Mouse (Mus musculus): ENCODE measurements around the gene Fgfr2. TPM values are rescaled to one million over a fixed set of nuclear protein-coding genes. Genes with fewer than 3 reads are reported as not detected.

Fgfr2 gene
- polyA plus RNA-seq, 1 experiment = 0.17 TPM

DNA sequence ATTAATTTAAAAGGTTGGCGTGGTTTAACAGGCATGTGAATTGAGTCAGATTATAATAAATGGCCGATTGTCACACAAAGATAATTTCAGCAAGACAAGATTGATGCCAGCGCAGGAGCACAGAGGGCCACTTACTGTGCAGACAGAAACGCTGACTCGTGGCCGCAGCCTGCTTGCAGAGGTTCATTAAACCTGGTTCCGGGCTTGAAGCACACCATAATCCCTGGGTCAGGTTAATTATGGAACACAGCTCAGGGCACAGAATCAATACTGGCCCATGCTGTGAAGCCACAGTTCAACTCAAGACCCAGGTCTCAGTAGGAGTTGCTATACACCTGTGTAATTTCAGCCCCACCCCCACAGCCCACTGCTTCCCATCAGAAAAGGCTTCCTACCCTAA lies 1066.6 kb downstream of the Fgfr2 start:
- Histone ChIP-seq H3K4me3 (no peak overlapping the region), H3K79me2 (ENCODE audit: control insufficient read depth, insufficient read depth) (no peaks in the 10 kb centered on the region), H3K36me3 (ENCODE audit: control insufficient read depth, insufficient read depth) (no peaks in the 10 kb centered on the region), H3K4me2 (ENCODE audit: low read depth) (no peak overlapping the region), H3K27me3 (ENCODE audit: control insufficient read depth, insufficient read depth, insufficient read length) (no peaks in the 10 kb centered on the region), H3ac (ENCODE audit: control insufficient read depth, insufficient read length) (no peak overlapping the region)
- TF ChIP-seq SRF (IDR thresholded peaks at IDR 0.05; ENCODE audit: control insufficient read depth, insufficient read length, low read depth) = no peak
- no peak for TF ChIP-seq TCF3 (IDR thresholded peaks at IDR 0.05; ENCODE audit: insufficient read length, low read depth)
- no peak for TF ChIP-seq REST (IDR thresholded peaks at IDR 0.05; ENCODE audit: insufficient read depth, insufficient read length)
- no peak for TF ChIP-seq POLR2A (IDR thresholded peaks at IDR 0.05; ENCODE audit: insufficient read length, low read depth)
- no peak for TF ChIP-seq E2F4 (IDR thresholded peaks at IDR 0.05; ENCODE audit: insufficient read depth)
- TF ChIP-seq MAX (IDR thresholded peaks at IDR 0.05; ENCODE audit: low read depth) = no peak

- no peak overlapping the region for H3K4me3 ChIP-seq
- H3K4me2 ChIP-seq (ENCODE audit: low read depth) = no peak overlapping the region
- no peak overlapping the region for H3ac ChIP-seq (ENCODE audit: control insufficient read depth, insufficient read length)
- no peaks in the 10 kb centered on the region for H3K36me3 ChIP-seq (ENCODE audit: control insufficient read depth, insufficient read depth)
- H3K27me3 ChIP-seq (ENCODE audit: control insufficient read depth, insufficient read depth, insufficient read length) = no peaks in the 10 kb centered on the region
- H3K79me2 ChIP-seq (ENCODE audit: control insufficient read depth, insufficient read depth) = no peaks in the 10 kb centered on the region
- no peak for TF ChIP-seq MYOD1 (IDR thresholded peaks at IDR 0.05; ENCODE audit: control insufficient read depth in 1 of 3, insufficient read length in 2 of 3, low read depth in 2 of 3)
Measured at GRCm38 (mm10) chr7:132046662-132047061, 1076.5 kb downstream of the Fgfr2 start.

- no peaks in the 10 kb centered on the region for H3K79me2 ChIP-seq (ENCODE audit: control insufficient read depth, insufficient read depth)
- no peak for TF ChIP-seq MYOD1 (IDR thresholded peaks at IDR 0.05; ENCODE audit: control insufficient read depth in 1 of 3, insufficient read length in 2 of 3, low read depth in 2 of 3)
- TF ChIP-seq USF1 (IDR thresholded peaks at IDR 0.05; ENCODE audit: low read depth) = no peak
- no peak overlapping the region for H3K4me3 ChIP-seq
- H3K4me2 ChIP-seq (ENCODE audit: low read depth) = no peak overlapping the region
- H3ac ChIP-seq (ENCODE audit: control insufficient read depth, insufficient read length) = no peak overlapping the region
- no peaks in the 10 kb centered on the region for H3K27me3 ChIP-seq (ENCODE audit: control insufficient read depth, insufficient read depth, insufficient read length)
- H3K36me3 ChIP-seq (ENCODE audit: control insufficient read depth, insufficient read depth) = no peaks in the 10 kb centered on the region
Measured at GRCm38 (mm10) chr7:132031940-132032531, 1091.1 kb downstream of the Fgfr2 start.

DNA sequence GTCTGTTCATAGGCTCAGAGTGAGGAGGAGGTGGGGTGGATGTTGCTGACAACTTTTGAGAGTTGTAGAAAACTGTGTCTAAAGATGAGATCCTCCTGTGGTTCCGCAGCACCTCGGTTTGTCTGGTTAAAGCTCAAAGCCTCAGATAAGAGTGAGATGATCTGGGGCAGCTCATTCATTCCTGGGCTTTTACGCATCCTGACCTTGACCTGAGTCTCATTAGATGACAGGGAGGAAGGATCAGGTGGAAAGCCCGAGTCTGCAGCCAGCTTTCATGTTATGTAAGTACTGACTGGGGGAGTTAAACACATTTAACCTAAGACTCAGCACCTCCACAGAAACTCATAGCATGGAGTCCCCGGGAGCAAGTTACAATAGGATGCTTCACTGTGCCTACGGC lies 1096.5 kb downstream of the Fgfr2 start:
- H3K4me3 ChIP-seq = no peak overlapping the region
- no peak overlapping the region for H3K4me2 ChIP-seq (ENCODE audit: low read depth)
- no peaks in the 10 kb centered on the region for H3K79me2 ChIP-seq (ENCODE audit: control insufficient read depth, insufficient read depth)
- no peak overlapping the region for H3ac ChIP-seq (ENCODE audit: control insufficient read depth, insufficient read length)
- TF ChIP-seq REST (IDR thresholded peaks at IDR 0.05; ENCODE audit: insufficient read depth, insufficient read length) (no peak), TCF12 (IDR thresholded peaks at IDR 0.05; ENCODE audit: insufficient read depth, poor library complexity, severe bottlenecking) (no peak), E2F4 (IDR thresholded peaks at IDR 0.05; ENCODE audit: insufficient read depth) (no peak), CEBPB (IDR thresholded peaks at IDR 0.05; ENCODE audit: insufficient read depth, poor library complexity, severe bottlenecking) (no peak), MAX (IDR thresholded peaks at IDR 0.05; ENCODE audit: low read depth) (no peak), MYOD1 (IDR thresholded peaks at IDR 0.05; ENCODE audit: control insufficient read depth in 1 of 3, insufficient read length in 2 of 3, low read depth in 2 of 3) (no peak), MYOG (IDR thresholded peaks at IDR 0.05; ENCODE audit: control insufficient read depth in 1 of 3, insufficient read depth in 1 of 3, insufficient read length in 2 of 3, low read depth in 2 of 3) (no peak), USF1 (IDR thresholded peaks at IDR 0.05; ENCODE audit: low read depth) (no peak), POLR2A (IDR thresholded peaks at IDR 0.05; ENCODE audit: insufficient read length, low read depth) (no peak), POLR2AphosphoS2 (IDR thresholded peaks at IDR 0.05; ENCODE audit: insufficient read length, low read depth) (no peak), SRF (IDR thresholded peaks at IDR 0.05; ENCODE audit: control insufficient read depth, insufficient read length, low read depth) (no peak), TCF3 (IDR thresholded peaks at IDR 0.05; ENCODE audit: insufficient read length, low read depth) (no peak)
- H3K27me3 ChIP-seq (ENCODE audit: control insufficient read depth, insufficient read depth, insufficient read length) = no peaks in the 10 kb centered on the region
- no peaks in the 10 kb centered on the region for H3K36me3 ChIP-seq (ENCODE audit: control insufficient read depth, insufficient read depth)

GRCm38 (mm10) chr7:132025591-132025990 lies 1097.6 kb downstream of the Fgfr2 start:
- H3K4me2 ChIP-seq (ENCODE audit: low read depth) = no peak overlapping the region
- H3K4me3 ChIP-seq = no peak overlapping the region
- TF ChIP-seq POLR2AphosphoS2 (IDR thresholded peaks at IDR 0.05; ENCODE audit: insufficient read length, low read depth) (no peak), MYOD1 (IDR thresholded peaks at IDR 0.05; ENCODE audit: control insufficient read depth in 1 of 3, insufficient read length in 2 of 3, low read depth in 2 of 3) (no peak), CEBPB (IDR thresholded peaks at IDR 0.05; ENCODE audit: insufficient read depth, poor library complexity, severe bottlenecking) (no peak), MYOG (IDR thresholded peaks at IDR 0.05; ENCODE audit: control insufficient read depth in 1 of 3, insufficient read depth in 1 of 3, insufficient read length in 2 of 3, low read depth in 2 of 3) (no peak), REST (IDR thresholded peaks at IDR 0.05; ENCODE audit: insufficient read depth, insufficient read length) (no peak), TCF3 (IDR thresholded peaks at IDR 0.05; ENCODE audit: insufficient read length, low read depth) (no peak), USF1 (IDR thresholded peaks at IDR 0.05; ENCODE audit: low read depth) (no peak), MAX (IDR thresholded peaks at IDR 0.05; ENCODE audit: low read depth) (no peak), POLR2A (IDR thresholded peaks at IDR 0.05; ENCODE audit: insufficient read length, low read depth) (no peak), TCF12 (IDR thresholded peaks at IDR 0.05; ENCODE audit: insufficient read depth, poor library complexity, severe bottlenecking) (no peak), E2F4 (IDR thresholded peaks at IDR 0.05; ENCODE audit: insufficient read depth) (no peak), SRF (IDR thresholded peaks at IDR 0.05; ENCODE audit: control insufficient read depth, insufficient read length, low read depth) (no peak)
- H3ac ChIP-seq (ENCODE audit: control insufficient read depth, insufficient read length) = no peak overlapping the region
- no peaks in the 10 kb centered on the region for H3K79me2 ChIP-seq (ENCODE audit: control insufficient read depth, insufficient read depth)
- H3K27me3 ChIP-seq (ENCODE audit: control insufficient read depth, insufficient read depth, insufficient read length) = no peaks in the 10 kb centered on the region
- H3K36me3 ChIP-seq (ENCODE audit: control insufficient read depth, insufficient read depth) = no peaks in the 10 kb centered on the region
